Mouse (Mus musculus) left cerebral cortex, postnatal 14 days (tissue): ENCODE data around the gene Crim1. TPM values are rescaled to one million over a fixed set of nuclear protein-coding genes. Genes with fewer than 3 reads are reported as not detected.

ENCODE experiments used
- DNase-seq, 2 experiments: peaks; one replicate each; pipeline ENCODE4 v3.0.0; 2021 to 2022; ENCODE audit warnings: low spot score in 2 of 2, mixed read lengths in 1 of 2
- intact Hi-C: fragments of 180-260 bp; cut with DNase I; formaldehyde crosslinking; loops from one replicate; pipeline ENCODE4 v1.15.1; 2025
- total RNA-seq, 2 experiments: library from RNA; stranded (reverse); gene quantifications; 2 replicates each; pipeline ENCODE4 v1.2.3; 2021

Gene Crim1
- total RNA-seq, 2 experiments from 2014 or later, result 51.7 to 62.8 TPM

- DNase-seq, result no peak
- intact Hi-C loops, result no loop called here
Measured at GRCm38 (mm10) chr17:78273875-78274274, 73.8 kb downstream of the Crim1 start.

- intact Hi-C loops, result no loop called here
Measured at GRCm38 (mm10) chr17:78274609-78275506, 74.8 kb downstream of the Crim1 start.

GRCm38 (mm10) chr17:78275507-78275813 is 75.4 kb downstream of the Crim1 start:
- intact Hi-C loops, result no loop called here
- DNase-seq, result no peak

More at GRCm38 (mm10) chr17:78274609-78275506, 74.8 kb downstream of the Crim1 start:
- DNase-seq, result no peak

GRCm38 (mm10) chr17:78279191-78279590 is 79.1 kb downstream of the Crim1 start:
- intact Hi-C loops, result no loop called here
- no peak for DNase-seq

GRCm38 (mm10) chr17:78280991-78281712 is 81.1 kb downstream of the Crim1 start:
- intact Hi-C loops, result no loop called here

GRCm38 (mm10) chr17:78283271-78283992 is 83.4 kb downstream of the Crim1 start:
- DNase-seq, result no peak
- intact Hi-C loops, result no loop called here

More at GRCm38 (mm10) chr17:78280991-78281712, 81.1 kb downstream of the Crim1 start:
- no peak for DNase-seq

- no peak for DNase-seq
- intact Hi-C loops, result no loop called here
Measured at GRCm38 (mm10) chr17:78286021-78286420, 86.0 kb downstream of the Crim1 start.

- no peak for DNase-seq
- intact Hi-C loops, result no loop called here
Measured at GRCm38 (mm10) chr17:78287391-78287790, 87.3 kb downstream of the Crim1 start.

GRCm38 (mm10) chr17:78290153-78290876 is 90.3 kb downstream of the Crim1 start:
- intact Hi-C loops, result no loop called here
- DNase-seq, result no peak

GRCm38 (mm10) chr17:78291030-78291429 is 91.0 kb downstream of the Crim1 start:
- intact Hi-C loops, result no loop called here
- no peak for DNase-seq

GRCm38 (mm10) chr17:78292301-78292700 is 92.3 kb downstream of the Crim1 start:
- intact Hi-C loops, result no loop called here

GRCm38 (mm10) chr17:78292827-78293488 is 92.9 kb downstream of the Crim1 start:
- no peak for DNase-seq

More at GRCm38 (mm10) chr17:78292301-78292700, 92.3 kb downstream of the Crim1 start:
- DNase-seq, result no peak

GRCm38 (mm10) chr17:78295979-78296378 is 95.9 kb downstream of the Crim1 start:
- no peak for DNase-seq
- intact Hi-C loops, result no loop called here

More at GRCm38 (mm10) chr17:78292827-78293488, 92.9 kb downstream of the Crim1 start:
- intact Hi-C loops, result no loop called here

- no peak for DNase-seq
- intact Hi-C loops, result loop anchor here (2.0 kb wide), 1 partner anchor 101 kb away; no protein-coding TSS in a partner anchor
Measured at GRCm38 (mm10) chr17:78298140-78298539, 98.1 kb downstream of the Crim1 start.

- intact Hi-C loops, result loop anchor here (2.0 kb wide), 1 partner anchor 102 kb away; no protein-coding TSS in a partner anchor
- DNase-seq, result no peak
Measured at GRCm38 (mm10) chr17:78298967-78299540, 99.0 kb downstream of the Crim1 start.

- no peak for DNase-seq
- intact Hi-C loops, result no loop called here
Measured at GRCm38 (mm10) chr17:78303053-78303452, 103.0 kb downstream of the Crim1 start.

- DNase-seq, result peak in 1 of 2 experiments; percentile 22
Measured at GRCm38 (mm10) chr17:78304059-78304458, 104.0 kb downstream of the Crim1 start.

GRCm38 (mm10) chr17:78306434-78306833 is 106.4 kb downstream of the Crim1 start:
- intact Hi-C loops, result no loop called here
- DNase-seq, result no peak

More at GRCm38 (mm10) chr17:78304059-78304458, 104.0 kb downstream of the Crim1 start:
- intact Hi-C loops, result no loop called here
